Mouse (Mus musculus): Measurements from ENCODE around the gene Nrcam. TPM values are rescaled to one million over a fixed set of nuclear protein-coding genes. Genes with fewer than 3 reads are reported as not detected.
"Not testable (repeated sequence)": the region's sequence is repeated elsewhere in the genome, so short reads cannot be mapped to it uniquely, and the experiment has no call there.

Nrcam gene
- total RNA-seq (2021): under 1 TPM; 0.32 to 0.45 TPM
- long read RNA-seq, experiment 1, partial matches to known transcripts: 0 of 1 reads
- long read RNA-seq, experiment 1, other reads (novel, unspliced or antisense): 1 of 1 reads
- long read RNA-seq, experiment 2: 0 reads

GRCm38 (mm10) chr12:44328381-44329315 lies at the start of gene Nrcam:
Nrcam (plus strand) TSS chr12:44328885.
- DNase-seq: peak; percentile 39 to 45
- intact Hi-C loops (cut with DNase I): no loop called here

- DNase-seq; intact Hi-C loops (cut with DNase I): not testable (repeated sequence)
Measured at GRCm38 (mm10) chr12:44280147-44280546, 48.5 kb upstream of the Nrcam start.

- no peak for DNase-seq
- intact Hi-C loops (cut with DNase I): no loop called here
Measured at GRCm38 (mm10) chr12:44281534-44281933, 47.2 kb upstream of the Nrcam start.

GRCm38 (mm10) chr12:44283378-44283777 lies 45.3 kb upstream of the Nrcam start:
- intact Hi-C loops (cut with DNase I): no loop called here
- DNase-seq: peak; percentile 7 to 8

GRCm38 (mm10) chr12:44286992-44287391 lies 41.7 kb upstream of the Nrcam start:
- intact Hi-C loops (cut with DNase I): no loop called here
- no peak for DNase-seq

- intact Hi-C loops (cut with DNase I): loop anchor here (5.0 kb wide), 1 partner anchor 255 kb away; no protein-coding TSS in a partner anchor
- peak; percentile 58 to 74 for DNase-seq
Measured at GRCm38 (mm10) chr12:44292281-44292680, 36.4 kb upstream of the Nrcam start.

- intact Hi-C loops (cut with DNase I): no loop called here
Measured at GRCm38 (mm10) chr12:44300793-44301192, 27.9 kb upstream of the Nrcam start.

GRCm38 (mm10) chr12:44304012-44304411 lies 24.7 kb upstream of the Nrcam start:
- DNase-seq: no peak
- intact Hi-C loops (cut with DNase I): no loop called here

More at GRCm38 (mm10) chr12:44300793-44301192, 27.9 kb upstream of the Nrcam start:
- no peak for DNase-seq

GRCm38 (mm10) chr12:44304869-44305268 lies 23.8 kb upstream of the Nrcam start:
- intact Hi-C loops (cut with DNase I): no loop called here

GRCm38 (mm10) chr12:44308221-44308620 lies 20.5 kb upstream of the Nrcam start:
- intact Hi-C loops (cut with DNase I): no loop called here
- DNase-seq: no peak

More at GRCm38 (mm10) chr12:44304869-44305268, 23.8 kb upstream of the Nrcam start:
- DNase-seq: no peak

- intact Hi-C loops (cut with DNase I): no loop called here
Measured at GRCm38 (mm10) chr12:44315212-44315611, 13.5 kb upstream of the Nrcam start.

GRCm38 (mm10) chr12:44325091-44325490 lies 3.6 kb upstream of the Nrcam start:
- no peak for DNase-seq
- intact Hi-C loops (cut with DNase I): no loop called here

More at GRCm38 (mm10) chr12:44315212-44315611, 13.5 kb upstream of the Nrcam start:
- no peak for DNase-seq

- intact Hi-C loops (cut with DNase I): no loop called here
- DNase-seq: no peak
Measured at GRCm38 (mm10) chr12:44327452-44327851, 1.2 kb upstream of the Nrcam start.

- peak; percentile 1 to 3 for DNase-seq
- intact Hi-C loops (cut with DNase I): no loop called here
Measured at GRCm38 (mm10) chr12:44329316-44330215, 881 bp downstream of the Nrcam start.

GRCm38 (mm10) chr12:44330216-44330719 lies 1.6 kb downstream of the Nrcam start:
- intact Hi-C loops (cut with DNase I): no loop called here
- DNase-seq: no peak

- intact Hi-C loops (cut with DNase I): no loop called here
- no peak for DNase-seq
Measured at GRCm38 (mm10) chr12:44337136-44337640, 8.5 kb downstream of the Nrcam start.

- intact Hi-C loops (cut with DNase I): no loop called here
- no peak for DNase-seq
Measured at GRCm38 (mm10) chr12:44338195-44338622, 9.5 kb downstream of the Nrcam start.

- intact Hi-C loops (cut with DNase I): no loop called here
- no peak for DNase-seq
Measured at GRCm38 (mm10) chr12:44344075-44344474, 15.4 kb downstream of the Nrcam start.

- intact Hi-C loops (cut with DNase I): no loop called here
- DNase-seq: no peak
Measured at GRCm38 (mm10) chr12:44345251-44345650, 16.6 kb downstream of the Nrcam start.

- intact Hi-C loops (cut with DNase I): no loop called here
- DNase-seq: no peak
Measured at GRCm38 (mm10) chr12:44346143-44346542, 17.5 kb downstream of the Nrcam start.

All from heart, postnatal 14 days (tissue).